Mouse (Mus musculus) hindbrain, embryonic 13.5 days (tissue): ENCODE measurements around the gene Fut1. TPM values are rescaled to one million over a fixed set of nuclear protein-coding genes. Genes with fewer than 3 reads are reported as not detected.

ENCODE experiments used
- ATAC-seq: fragments of 200-750 bp; cut with Nextera tagmentation; 2 replicates; pipeline ENCODE4 v1.8.0; 2017; ENCODE audit warnings: moderate TSS enrichment; ENCODE audit not compliant: low FRiP score
- H3K27ac ChIP-seq: fragments of 300-500 bp; sonication (generic); 2 replicates; pipeline ENCODE4 v1.5.1; 2015; ENCODE audit warnings: inconsistent platforms, mild to moderate bottlenecking, moderate library complexity
- H3K27me3 ChIP-seq: fragments of 300-500 bp; sonication (generic); 2 replicates; pipeline ENCODE4 v1.6.1; 2015; ENCODE audit warnings: mild to moderate bottlenecking, inconsistent platforms
- H3K36me3 ChIP-seq: fragments of 300-500 bp; sonication (generic); 2 replicates; pipeline ENCODE4 v1.6.1; 2015; ENCODE audit warnings: mild to moderate bottlenecking, inconsistent platforms
- H3K4me1 ChIP-seq: fragments of 300-500 bp; sonication (generic); replicated peaks from 2 replicates; pipeline ENCODE4 v1.6.1; 2015; ENCODE audit warnings: inconsistent platforms
- H3K4me2 ChIP-seq: fragments of 300-500 bp; sonication (generic); 2 replicates; pipeline ENCODE4 v1.6.1; 2015; ENCODE audit warnings: inconsistent platforms, mild to moderate bottlenecking, moderate library complexity
- H3K4me3 ChIP-seq: fragments of 300-500 bp; sonication (generic); 2 replicates; pipeline ENCODE4 v1.5.1; 2015; ENCODE audit warnings: mild to moderate bottlenecking, inconsistent platforms
- H3K9ac ChIP-seq: fragments of 300-500 bp; sonication (generic); 2 replicates; pipeline ENCODE4 v1.6.1; 2015; ENCODE audit warnings: mild to moderate bottlenecking, inconsistent platforms
- H3K9me3 ChIP-seq: fragments of 300-500 bp; sonication (generic); 2 replicates; pipeline ENCODE4 v1.6.1; 2016; ENCODE audit warnings: inconsistent platforms
- WGBS: fragments of 180-500 bp; shearing (Covaris S2); methylation state at CpG from one replicate; pipeline ENCODE4 v1.1.7; 2015; 5-methylcytosine and 5-hydroxymethylcytosine counted together
- polyA plus RNA-seq: library from polyadenylated mRNA; unstranded; fragments of >200 nt; fragmentation: Nextera tagmentation; extraction: Ambion mirVana; gene quantifications from 2 replicates; pipeline ENCODE4 v1.2.1, GENCODE M21; 2015

Gene Fut1
- 0.06 TPM in 1 of 2 replicates, not detected in the other for polyA plus RNA-seq

- 10% methylated on average over 31 of the region's 31 CpGs for WGBS
- Histone ChIP-seq H3K27me3 (peaks cover 51% of the 10 kb centered on the region), H3K4me3 (peak within 1 kb of the TSS; percentile 19; the same call in 1 of the 2 replicates), H3K4me1 (peaks cover 10% of the 10 kb centered on the region), H3K4me2 (peak within 1 kb of the TSS; percentile 22), H3K36me3 (no peaks in the 10 kb centered on the region), H3K27ac (no peak within 1 kb of the TSS), H3K9me3 (no peaks in the 10 kb centered on the region), H3K9ac (peak within 1 kb of the TSS; percentile 46)
- no peak for ATAC-seq
Measured at GRCm38 (mm10) chr7:45617042-45617695, at the start of gene Fut1. Gene Fut1, plus strand, starts transcription at chr7:45617289.

DNA sequence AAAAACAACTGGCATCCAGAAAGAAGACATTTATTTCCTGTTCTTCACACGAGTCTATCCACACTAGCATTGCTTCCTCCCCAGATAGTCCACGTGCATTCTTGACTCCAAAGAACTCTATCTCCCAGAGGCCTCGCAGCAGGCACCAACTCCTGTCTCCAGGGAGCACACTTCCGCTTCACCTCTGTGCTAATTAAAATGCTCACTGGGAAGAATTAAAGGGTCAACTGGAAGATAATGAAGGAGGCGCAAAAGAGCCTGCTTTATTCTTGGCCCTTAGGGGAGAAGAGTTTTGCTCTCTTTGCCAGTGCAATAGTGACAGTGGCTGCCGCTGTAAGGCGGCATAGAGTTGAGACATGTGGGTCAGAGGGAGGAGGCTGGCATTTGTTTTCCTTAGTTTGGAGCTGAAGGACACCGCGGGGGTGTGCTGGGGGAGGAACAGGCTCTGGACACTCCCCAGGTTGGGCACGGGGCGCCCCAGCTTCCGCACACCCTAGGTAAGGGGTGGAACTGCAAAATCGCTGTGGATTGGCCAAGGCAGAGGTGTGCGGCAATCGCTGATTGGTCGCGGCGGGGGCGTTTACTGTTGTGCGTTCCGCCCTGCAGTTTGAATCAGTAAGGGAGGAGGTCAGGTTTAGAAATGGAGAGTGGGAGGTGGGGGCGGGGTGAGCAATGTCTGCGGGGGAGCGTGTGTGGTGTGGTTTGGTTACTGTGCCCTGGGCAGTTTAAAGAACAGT is 49.1 kb upstream of the Fut1 start:
- Histone ChIP-seq H3K4me1 (peaks cover 28% of the 10 kb centered on the region), H3K4me3 (peak overlapping the region; percentile 48), H3K27ac (peak overlapping the region; percentile 79), H3K27me3 (peaks cover 3% of the 10 kb centered on the region; the same call in 1 of the 2 replicates), H3K9me3 (no peaks in the 10 kb centered on the region), H3K4me2 (peak overlapping the region; percentile 84), H3K36me3 (no peaks in the 10 kb centered on the region), H3K9ac (peak overlapping the region; percentile 65; the same call in 1 of the 2 replicates)
- WGBS = 1% methylated on average over 24 of the region's 24 CpGs
- peak; percentile 93 for ATAC-seq

DNA sequence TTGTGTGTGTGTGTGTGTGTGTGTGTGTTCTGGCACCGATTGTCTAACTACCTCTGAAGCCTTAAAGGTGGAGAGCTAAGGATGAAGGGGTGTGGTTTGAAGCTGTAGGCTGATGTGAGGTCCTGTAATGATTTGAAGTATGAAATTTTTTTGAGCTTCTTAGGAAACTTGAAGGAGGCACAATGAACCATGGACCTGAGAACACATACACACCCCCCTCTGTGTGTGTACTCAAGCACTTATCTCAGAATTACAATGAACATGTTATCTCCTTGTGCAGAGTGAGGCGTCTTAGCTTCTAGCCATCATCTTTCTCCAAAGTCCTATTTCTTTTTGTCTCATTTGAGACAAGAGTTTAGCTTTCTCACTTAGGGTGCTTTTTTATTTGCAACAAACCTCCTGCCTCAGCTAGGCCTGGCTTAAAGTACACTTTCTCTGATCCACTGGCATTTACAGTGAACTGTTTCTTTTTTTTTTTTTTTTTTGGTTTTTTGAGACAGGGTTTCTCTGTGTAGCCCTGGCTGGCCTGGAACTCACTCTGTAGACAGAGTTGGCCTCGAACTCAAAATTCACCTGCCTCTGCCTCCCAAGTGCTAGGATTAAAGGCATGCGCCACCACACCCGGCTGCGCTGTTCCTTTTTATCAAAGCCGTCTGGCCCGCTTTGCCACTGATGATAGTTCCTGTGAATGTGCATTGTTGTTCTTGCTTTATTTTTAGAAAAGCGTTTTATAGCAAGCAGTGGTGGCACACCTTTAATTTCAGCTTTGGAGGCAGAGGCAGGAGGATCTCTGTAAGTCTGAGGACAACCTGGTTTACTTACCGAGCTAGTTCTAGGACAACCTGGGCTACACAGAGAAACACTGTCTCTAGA is 48.3 kb upstream of the Fut1 start:
- H3K27me3 ChIP-seq = no peaks in the 10 kb centered on the region
- H3K4me1 ChIP-seq = peaks cover 28% of the 10 kb centered on the region
- no peaks in the 10 kb centered on the region for H3K36me3 ChIP-seq
- 80% methylated on average over 10 of the region's 10 CpGs for WGBS
- H3K9me3 ChIP-seq = no peaks in the 10 kb centered on the region
- H3K9ac ChIP-seq = peak overlapping the region; percentile 51; the same call in 1 of the 2 replicates
- peak overlapping the region; percentile 79 for H3K27ac ChIP-seq
- H3K4me2 ChIP-seq = peak overlapping the region; percentile 84
- ATAC-seq = no peak
- peak overlapping the region; percentile 48 for H3K4me3 ChIP-seq

DNA sequence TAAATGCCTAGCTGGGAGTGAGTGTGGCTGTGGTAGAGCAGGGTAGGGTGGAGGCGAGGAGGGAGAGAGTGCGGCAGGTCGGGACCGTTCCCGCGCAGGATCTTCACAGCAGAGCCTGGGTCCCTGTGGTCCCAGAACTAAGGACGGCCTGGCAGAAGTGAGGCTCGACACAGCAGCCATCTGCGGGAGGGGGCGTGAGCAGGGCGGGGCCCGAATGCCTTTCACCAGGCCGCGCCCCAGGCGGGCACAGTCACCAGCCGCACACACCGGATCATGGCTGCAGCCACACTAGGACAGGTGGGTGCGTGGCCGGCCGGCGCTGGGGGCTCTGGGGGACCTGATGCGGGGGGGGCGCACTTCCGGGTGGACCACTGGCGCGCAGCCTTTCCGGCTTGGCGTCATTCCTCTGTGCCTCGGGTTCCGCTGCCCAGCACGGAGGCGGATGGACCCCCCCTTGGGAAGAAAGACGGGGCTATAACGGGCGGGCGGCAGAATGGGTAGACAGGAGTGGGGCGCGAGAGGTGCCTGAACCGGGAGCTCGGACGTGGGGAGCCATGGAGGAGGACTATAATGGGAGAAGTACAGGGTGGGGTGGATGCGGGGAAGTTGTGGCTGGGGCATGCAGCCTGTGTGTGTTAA is 46.9 kb upstream of the Fut1 start, which contains the start of gene Bcat2:
Gene Bcat2 (plus strand): TSS at position 51 of the 639 bp plus-strand sequence.
- H3K9ac ChIP-seq = peak within 1 kb of the TSS; percentile 87
- H3K4me3 ChIP-seq = peak within 1 kb of the TSS; percentile 70

GRCm38 (mm10) chr7:45571966-45572365 is 45.1 kb upstream of the Fut1 start:
- Histone ChIP-seq H3K9ac (0 out of 2 replicates have a peak overlapping the region, but pooled peaks have one; percentile 87), H3K4me1 (peaks cover 28% of the 10 kb centered on the region), H3K4me2 (no peak overlapping the region), H3K4me3 (no peak overlapping the region), H3K27ac (no peak overlapping the region), H3K9me3 (no peaks in the 10 kb centered on the region), H3K36me3 (peaks cover 14% of the 10 kb centered on the region), H3K27me3 (no peaks in the 10 kb centered on the region)
- no peak for ATAC-seq
- 74% methylated on average over 1 of the region's 1 CpGs for WGBS

More for the DNA sequence above, 46.9 kb upstream of the Fut1 start, which contains the start of gene Bcat2:
- H3K36me3 ChIP-seq = 0 out of 2 replicates have a peak, but pooled peaks cover 2% of the 10 kb centered on the region
- peak; percentile 70 for ATAC-seq
- under 1% methylated on average over 42 of the region's 42 CpGs for WGBS
- H3K27me3 ChIP-seq = no peaks in the 10 kb centered on the region
- H3K4me1 ChIP-seq = peaks cover 28% of the 10 kb centered on the region
- peak within 1 kb of the TSS; percentile 79 for H3K4me2 ChIP-seq
- peak within 1 kb of the TSS; percentile 91 for H3K27ac ChIP-seq
- H3K9me3 ChIP-seq = no peaks in the 10 kb centered on the region

DNA sequence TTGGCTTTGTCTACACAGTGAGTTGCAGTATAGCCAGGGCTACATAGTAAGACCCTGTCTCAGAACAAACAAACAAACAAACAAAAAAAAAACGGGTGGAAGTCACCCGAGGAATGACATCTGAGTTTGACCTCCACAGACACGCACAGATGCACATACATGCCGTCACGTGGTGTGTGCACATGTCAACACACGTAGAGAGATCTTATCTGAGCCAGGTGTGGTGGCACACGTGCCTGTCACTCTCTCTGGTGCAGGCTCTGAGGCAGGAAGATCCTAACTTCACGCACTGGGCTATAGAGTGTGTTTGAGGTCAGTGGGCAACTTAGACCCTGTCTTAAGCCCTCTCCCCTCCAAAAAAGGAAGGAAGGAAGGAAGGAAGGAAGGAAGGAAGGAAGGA is 43.1 kb upstream of the Fut1 start:
- no peak for ATAC-seq
- Histone ChIP-seq H3K4me1 (peaks cover 14% of the 10 kb centered on the region), H3K9me3 (no peaks in the 10 kb centered on the region), H3K27me3 (no peaks in the 10 kb centered on the region), H3K4me3 (no peak overlapping the region), H3K27ac (no peak overlapping the region), H3K4me2 (no peak overlapping the region), H3K9ac (no peak overlapping the region), H3K36me3 (peaks cover 14% of the 10 kb centered on the region)
- WGBS = 86% methylated on average over 8 of the region's 8 CpGs

GRCm38 (mm10) chr7:45574472-45575379 is 42.4 kb upstream of the Fut1 start:
- Histone ChIP-seq H3K9me3 (no peaks in the 10 kb centered on the region), H3K4me3 (no peak overlapping the region), H3K9ac (peak overlapping the region; percentile 53; the same call in 1 of the 2 replicates), H3K27me3 (no peaks in the 10 kb centered on the region), H3K4me2 (no peak overlapping the region), H3K27ac (no peak overlapping the region), H3K4me1 (peaks cover 14% of the 10 kb centered on the region), H3K36me3 (peaks cover 14% of the 10 kb centered on the region)
- ATAC-seq = no peak
- 90% methylated on average over 15 of the region's 15 CpGs for WGBS

- Histone ChIP-seq H3K27me3 (no peaks in the 10 kb centered on the region), H3K9me3 (no peaks in the 10 kb centered on the region), H3K4me1 (peaks cover 4% of the 10 kb centered on the region), H3K4me3 (no peak overlapping the region), H3K36me3 (peaks cover 32% of the 10 kb centered on the region), H3K4me2 (no peak overlapping the region), H3K27ac (no peak overlapping the region), H3K9ac (no peak overlapping the region)
- no peak for ATAC-seq
- 92% methylated on average over 6 of the region's 6 CpGs for WGBS
Measured at GRCm38 (mm10) chr7:45585923-45586322, 31.2 kb upstream of the Fut1 start.

DNA sequence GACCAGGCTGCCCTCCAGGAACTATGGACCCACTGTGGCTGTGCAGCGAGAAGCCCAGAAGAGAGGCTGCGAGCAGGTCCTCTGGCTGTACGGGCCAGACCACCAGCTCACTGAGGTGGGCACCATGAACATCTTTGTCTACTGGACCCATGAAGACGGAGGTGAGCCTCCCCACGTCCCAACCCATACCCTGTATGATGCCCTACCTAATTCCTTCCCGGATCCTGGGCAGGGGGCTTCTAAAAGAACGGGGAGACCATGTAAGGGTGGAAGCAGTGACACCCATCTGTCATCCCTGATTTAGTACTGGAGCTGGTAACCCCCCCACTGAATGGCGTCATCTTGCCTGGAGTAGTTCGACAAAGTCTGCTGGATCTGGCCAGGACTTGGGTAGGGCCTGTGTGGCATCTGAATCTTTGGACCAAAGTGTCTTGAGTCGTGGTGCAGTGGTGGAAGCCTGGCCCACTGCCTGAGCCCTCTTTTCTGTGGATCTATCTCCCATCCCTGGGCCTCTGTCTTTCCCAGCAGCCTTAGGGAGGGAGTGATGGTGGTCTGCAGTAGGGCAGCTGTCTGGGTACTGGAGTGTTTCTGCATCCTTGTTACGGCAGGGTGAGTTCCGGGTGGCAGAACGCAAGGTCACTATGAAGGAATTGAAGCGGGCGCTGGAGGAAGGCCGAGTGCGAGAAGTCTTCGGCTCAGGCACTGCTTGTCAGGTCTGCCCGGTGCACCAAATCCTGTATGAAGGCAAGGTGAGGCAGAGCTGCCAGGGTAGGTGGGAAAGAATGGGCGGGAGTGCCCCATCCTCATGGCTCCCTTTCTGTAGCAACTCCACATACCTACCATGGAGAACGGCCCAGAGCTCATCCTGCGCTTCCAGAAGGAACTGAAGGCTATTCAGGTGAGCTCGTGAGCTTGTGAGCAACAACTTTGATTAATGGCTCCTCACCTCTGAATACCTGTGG is 29.2 kb upstream of the Fut1 start:
- Histone ChIP-seq H3K27me3 (no peaks in the 10 kb centered on the region), H3K4me1 (peaks cover 4% of the 10 kb centered on the region), H3K9ac (0 out of 2 replicates have a peak overlapping the region, but pooled peaks have one; percentile 24), H3K9me3 (no peaks in the 10 kb centered on the region), H3K4me2 (no peak overlapping the region), H3K4me3 (no peak overlapping the region), H3K36me3 (peaks cover 22% of the 10 kb centered on the region), H3K27ac (no peak overlapping the region)
- no peak for ATAC-seq
- 96% methylated on average over 23 of the region's 23 CpGs for WGBS

- H3K9me3 ChIP-seq = no peaks in the 10 kb centered on the region
- no peaks in the 10 kb centered on the region for H3K27me3 ChIP-seq
- H3K4me1 ChIP-seq = peaks cover 4% of the 10 kb centered on the region
- peak overlapping the region; percentile 38 for H3K4me3 ChIP-seq
- H3K4me2 ChIP-seq = peak overlapping the region; percentile 60
- H3K9ac ChIP-seq = peak overlapping the region; percentile 66; the same call in 1 of the 2 replicates
- peaks cover 19% of the 10 kb centered on the region for H3K36me3 ChIP-seq
- peak overlapping the region; percentile 79 for H3K27ac ChIP-seq
- 5% methylated on average over 19 of the region's 19 CpGs for WGBS
- peak; percentile 98 for ATAC-seq
Measured at GRCm38 (mm10) chr7:45589173-45589572, 27.9 kb upstream of the Fut1 start.
